Mouse (Mus musculus) liver, embryonic 14.5 days (tissue): ENCODE results near the gene Trnp1.

Experiments
- CTCF ChIP-seq: IDR thresholded peaks from 2 replicates; pipeline ENCODE4 v1.5.1; 2016; ENCODE audit warnings: antibody characterized with exemption, low read depth, control low read depth
- EP300 ChIP-seq: IDR thresholded peaks from 2 replicates; pipeline ENCODE4 v1.6.1; 2016; ENCODE audit warnings: antibody characterized with exemption, low read depth

GRCm38 (mm10) chr4:133495711-133496110 is 2.6 kb downstream of the Trnp1 start:
- TF ChIP-seq CTCF (no peak), EP300 (no peak)
